Mouse (Mus musculus): ENCODE measurements around the gene Plekha6. TPM values are rescaled to one million over a fixed set of nuclear protein-coding genes. Genes with fewer than 3 reads are reported as not detected.

The Plekha6 gene
- total RNA-seq, 1 experiment from 2014 or later: 3.5 TPM

GRCm38 (mm10) chr1:133178732-133179440 is 14.9 kb downstream of the Plekha6 start:
- no peak for ATAC-seq (ENCODE audit: extremely low read depth, insufficient number of reproducible peaks, low FRiP score, poor library complexity, severe bottlenecking)

DNA sequence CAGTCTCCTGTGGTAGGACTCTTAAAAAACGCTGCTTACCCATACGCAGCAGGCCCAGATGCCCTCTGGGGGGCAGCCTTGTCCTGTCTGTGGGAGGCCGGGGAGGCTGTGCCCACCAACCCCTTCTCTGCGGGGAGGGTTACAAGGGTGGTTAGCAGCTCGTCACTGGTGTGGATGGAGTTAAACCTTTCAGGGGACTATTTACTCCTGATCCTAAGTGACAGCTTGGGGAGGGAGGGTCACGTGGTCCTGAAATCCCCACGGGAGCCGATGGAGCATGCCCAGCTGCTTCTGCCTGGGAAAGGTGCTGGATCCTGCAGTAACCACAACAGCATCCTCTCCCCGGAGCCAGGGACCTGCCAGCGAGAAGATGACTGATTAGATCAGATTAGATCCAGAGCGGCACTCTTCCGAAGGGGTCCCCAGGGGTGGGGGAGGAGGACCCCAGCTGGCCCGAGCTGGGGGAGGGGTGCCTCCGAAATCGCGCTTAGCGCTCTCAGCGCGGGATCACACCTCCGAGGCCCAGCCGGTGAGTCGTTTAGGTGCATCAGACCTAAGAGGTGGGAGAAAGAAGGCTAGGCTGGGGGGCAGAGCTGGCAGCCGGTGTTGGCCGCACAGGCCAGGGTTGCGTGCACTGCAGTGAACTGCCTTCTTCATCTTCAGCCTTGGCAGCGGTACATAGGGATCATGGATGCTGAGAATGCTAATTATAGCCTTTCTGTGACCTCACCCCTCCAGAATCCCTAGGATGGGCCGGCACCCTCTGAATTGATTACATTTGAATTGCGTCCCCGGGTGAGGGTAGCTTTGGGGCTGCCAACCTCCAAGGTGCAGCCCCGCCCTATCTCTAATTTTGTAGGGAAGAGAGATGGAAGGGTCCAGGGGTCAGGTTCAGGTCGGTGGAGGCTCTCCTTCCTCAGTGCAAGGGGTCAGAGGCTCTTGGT is 17.3 kb downstream of the Plekha6 start:
- no peak for ATAC-seq (ENCODE audit: extremely low read depth, insufficient number of reproducible peaks, low FRiP score, poor library complexity, severe bottlenecking)

DNA sequence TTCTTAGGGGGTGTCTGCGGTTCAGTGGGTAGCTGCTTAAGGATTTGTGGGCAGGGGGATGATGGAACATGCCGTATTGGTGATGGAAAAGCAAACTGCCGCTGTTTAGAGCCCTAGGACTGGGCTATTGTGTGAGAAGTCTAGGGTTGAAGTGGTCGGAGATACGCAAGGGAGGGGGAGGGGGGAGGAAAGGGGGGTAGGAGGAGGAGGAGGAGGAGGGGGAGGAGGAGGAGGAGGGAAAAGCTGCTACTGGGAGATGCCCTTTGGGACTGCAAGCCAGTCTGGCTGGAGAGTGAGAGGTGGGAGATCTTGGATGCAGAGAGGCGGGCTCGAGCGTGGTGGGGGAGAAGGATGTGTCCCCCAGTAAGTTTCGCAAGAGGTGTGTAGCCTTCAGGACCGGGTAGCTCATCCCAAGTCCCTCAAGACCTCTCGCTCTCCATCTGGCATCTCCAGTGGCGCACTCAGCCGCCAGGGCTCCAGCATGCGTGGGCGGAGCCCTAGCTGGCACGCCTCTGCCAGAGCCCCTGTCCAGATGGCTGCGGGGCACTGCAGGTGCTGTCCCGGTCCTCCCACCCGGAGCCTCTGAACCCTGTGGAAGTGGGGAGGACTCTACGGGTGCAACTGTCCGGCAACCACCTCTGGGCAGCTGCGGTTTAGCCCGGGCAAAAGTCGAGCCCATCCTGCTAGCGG is 18.2 kb downstream of the Plekha6 start:
- ATAC-seq (ENCODE audit: extremely low read depth, insufficient number of reproducible peaks, low FRiP score, poor library complexity, severe bottlenecking): no peak

DNA sequence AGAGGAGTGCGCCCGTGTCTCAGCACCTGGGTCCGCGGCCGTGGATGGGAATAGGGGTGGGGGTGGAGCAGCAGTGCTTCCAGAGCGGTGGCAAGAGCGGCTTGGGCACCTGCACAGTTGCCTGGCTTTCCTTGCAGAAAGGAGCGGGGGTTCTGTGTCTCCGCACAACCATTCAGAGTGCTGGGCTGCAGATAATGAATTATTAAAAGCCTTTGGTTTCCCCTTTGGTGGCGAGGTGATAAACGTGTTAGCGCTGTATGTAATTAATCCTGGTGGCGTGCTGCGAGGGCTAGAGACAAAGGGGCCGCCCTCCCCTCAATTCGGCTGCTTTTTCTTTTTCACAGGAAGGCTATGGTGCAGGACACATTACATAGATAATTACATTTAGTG is 18.7 kb downstream of the Plekha6 start:
- no peak for ATAC-seq (ENCODE audit: extremely low read depth, insufficient number of reproducible peaks, low FRiP score, poor library complexity, severe bottlenecking)

DNA sequence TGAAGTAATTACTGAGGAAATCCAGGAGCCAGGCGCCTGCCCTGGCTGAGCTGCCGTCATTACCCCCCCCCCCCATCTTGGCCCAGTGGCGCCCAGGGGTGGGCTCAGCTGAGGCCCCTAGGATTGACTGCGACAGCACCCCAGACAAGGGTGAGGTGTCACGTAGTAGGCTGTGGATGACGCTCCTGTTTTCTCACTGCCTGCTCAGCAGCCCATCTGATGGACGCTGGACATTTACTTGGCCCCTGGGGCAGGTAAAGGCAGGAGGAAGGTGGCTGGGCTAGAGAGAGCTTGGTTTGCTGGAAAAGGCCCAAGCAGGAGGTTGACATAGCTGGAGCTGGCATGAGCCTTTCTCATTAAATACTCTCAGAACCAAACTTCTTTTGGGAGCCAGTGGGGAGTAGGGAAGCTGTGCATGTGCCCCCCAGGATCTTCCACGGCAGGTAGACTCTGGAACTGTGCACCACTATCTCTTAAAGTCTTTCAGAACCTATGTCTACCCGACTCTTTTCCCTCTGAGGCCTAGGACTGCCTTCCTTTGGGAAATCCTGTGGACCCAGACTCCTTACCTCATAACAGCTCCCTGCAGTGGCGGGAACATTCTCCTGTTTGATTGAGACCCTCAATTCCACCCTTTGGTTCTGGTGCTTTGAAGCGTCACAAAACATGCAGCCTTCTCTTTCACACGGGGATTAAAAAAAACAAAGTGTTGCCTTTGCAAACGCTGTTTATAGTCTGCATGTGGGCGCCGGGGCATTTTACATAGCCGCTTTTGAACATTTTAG is 19.3 kb downstream of the Plekha6 start:
- no peak for ATAC-seq (ENCODE audit: extremely low read depth, insufficient number of reproducible peaks, low FRiP score, poor library complexity, severe bottlenecking)

DNA sequence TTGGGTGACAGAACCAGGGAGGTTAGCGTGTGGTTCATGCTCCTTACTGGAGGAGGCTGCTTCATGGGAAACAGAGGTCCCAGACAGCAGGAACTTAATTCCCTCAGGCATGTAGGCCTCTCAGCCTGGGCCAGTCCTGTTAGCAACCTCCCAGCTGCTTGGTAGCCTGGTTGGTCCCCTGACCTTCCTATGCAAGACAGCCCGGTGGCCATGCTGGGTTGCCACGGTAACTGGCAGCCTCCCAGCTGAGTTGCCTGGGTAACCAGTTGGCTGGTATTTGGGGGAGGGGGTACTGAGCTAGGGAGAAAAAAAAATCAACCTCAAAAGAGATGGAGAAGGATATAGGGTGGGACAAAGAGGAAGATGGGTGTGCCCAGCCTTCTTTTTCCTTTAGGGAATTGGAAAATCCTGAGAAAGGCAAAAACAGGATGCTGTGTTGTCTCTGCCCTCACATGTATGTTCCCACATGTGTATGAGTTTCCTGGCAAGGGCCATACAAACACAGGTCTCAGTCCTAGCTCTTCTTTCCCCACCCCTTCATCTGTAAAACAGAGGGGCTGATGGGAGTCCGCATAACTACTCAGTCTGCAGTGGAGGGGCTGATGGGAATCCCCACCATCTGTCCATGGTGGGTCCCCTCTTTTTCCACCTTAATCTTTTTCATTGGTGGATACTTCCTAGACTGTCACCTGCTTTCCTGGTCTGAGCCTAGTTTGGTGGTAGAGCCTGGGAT is 24.1 kb downstream of the Plekha6 start:
- ATAC-seq (ENCODE audit: extremely low read depth, insufficient number of reproducible peaks, low FRiP score, poor library complexity, severe bottlenecking): no peak

DNA sequence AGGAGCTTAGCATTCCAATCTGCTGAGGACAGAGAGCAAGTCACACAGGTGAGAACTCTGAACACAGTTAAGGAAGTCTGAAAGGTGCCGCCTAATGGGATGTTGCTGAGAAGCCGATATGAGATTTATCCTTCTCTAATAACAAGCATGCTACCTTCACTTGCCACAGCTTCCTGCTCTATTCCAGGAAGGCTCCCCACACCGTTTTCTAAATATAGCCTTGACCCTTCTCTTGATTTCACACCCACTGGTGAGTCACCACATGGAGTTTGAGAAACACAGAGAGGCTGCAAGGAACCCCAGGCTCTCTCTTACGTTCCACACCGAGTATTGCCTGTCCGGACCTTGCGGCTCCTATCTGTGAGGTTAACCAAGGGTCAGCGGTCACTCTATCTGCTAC is 24.7 kb downstream of the Plekha6 start:
- no peak for ATAC-seq (ENCODE audit: extremely low read depth, insufficient number of reproducible peaks, low FRiP score, poor library complexity, severe bottlenecking)

GRCm38 (mm10) chr1:133189471-133189870 is 25.5 kb downstream of the Plekha6 start:
- ATAC-seq (ENCODE audit: extremely low read depth, insufficient number of reproducible peaks, low FRiP score, poor library complexity, severe bottlenecking): no peak

DNA sequence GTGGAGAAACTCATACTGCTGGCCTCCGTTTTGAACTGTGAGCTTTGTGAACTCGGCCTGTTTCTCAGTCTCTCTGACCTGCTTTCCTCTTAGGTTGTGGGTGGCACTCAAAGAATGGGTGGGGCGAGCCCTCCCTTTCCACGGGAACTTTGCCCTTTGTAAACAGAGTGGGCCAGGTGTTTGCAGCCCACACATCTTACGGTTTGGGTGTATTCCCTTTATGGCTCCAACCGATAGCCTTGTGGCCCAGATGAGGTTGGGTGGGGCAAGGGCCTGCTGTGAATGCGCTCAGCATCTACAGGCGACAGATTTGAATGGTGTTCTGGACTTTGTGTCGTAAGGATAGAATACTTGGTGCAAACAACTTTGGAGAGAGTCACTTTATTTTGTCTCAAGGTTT is 26.5 kb downstream of the Plekha6 start:
- ATAC-seq (ENCODE audit: extremely low read depth, insufficient number of reproducible peaks, low FRiP score, poor library complexity, severe bottlenecking): no peak

GRCm38 (mm10) chr1:133196181-133196580 is 32.2 kb downstream of the Plekha6 start:
- no peak for ATAC-seq (ENCODE audit: extremely low read depth, insufficient number of reproducible peaks, low FRiP score, poor library complexity, severe bottlenecking)

DNA sequence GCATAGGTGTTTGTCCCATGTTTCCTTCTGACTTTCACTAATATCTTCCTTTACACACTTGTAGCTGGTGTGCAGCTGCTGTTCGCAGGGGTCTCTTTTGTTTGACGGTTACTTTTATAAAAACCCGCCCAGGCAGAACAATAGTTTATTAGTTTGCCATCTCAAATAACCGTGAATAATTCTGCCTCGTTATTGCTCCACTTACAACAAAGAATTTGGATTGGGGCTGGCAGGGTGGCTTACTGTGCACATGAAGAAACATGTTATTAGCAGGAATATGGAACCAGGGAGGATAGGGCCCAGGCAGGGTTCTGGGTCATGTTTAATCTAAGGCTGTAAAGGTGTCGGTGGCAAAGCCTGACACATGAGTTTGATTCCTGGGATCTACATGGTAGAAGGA is 33.3 kb downstream of the Plekha6 start:
- no peak for ATAC-seq (ENCODE audit: extremely low read depth, insufficient number of reproducible peaks, low FRiP score, poor library complexity, severe bottlenecking)

DNA sequence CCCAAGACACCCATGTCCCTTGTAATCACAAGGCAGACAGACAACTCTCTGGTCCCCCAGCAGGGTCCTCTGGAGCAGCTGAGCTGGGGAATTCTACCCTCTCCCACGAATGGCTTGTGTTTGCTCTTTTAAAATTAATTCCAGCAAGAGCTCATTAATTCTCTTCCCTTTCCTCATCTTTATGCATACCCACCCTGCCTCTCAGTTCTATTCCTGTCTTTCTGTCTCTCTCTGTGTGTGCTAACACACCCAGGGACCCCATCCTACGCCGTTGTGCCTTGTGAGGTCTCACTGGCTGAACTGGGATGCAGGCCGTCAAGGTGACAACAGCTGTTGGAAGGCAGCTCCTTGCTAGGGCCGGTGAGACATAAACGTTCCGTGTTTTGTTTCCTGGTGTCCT is 35.7 kb downstream of the Plekha6 start:
- no peak for ATAC-seq (ENCODE audit: extremely low read depth, insufficient number of reproducible peaks, low FRiP score, poor library complexity, severe bottlenecking)

DNA sequence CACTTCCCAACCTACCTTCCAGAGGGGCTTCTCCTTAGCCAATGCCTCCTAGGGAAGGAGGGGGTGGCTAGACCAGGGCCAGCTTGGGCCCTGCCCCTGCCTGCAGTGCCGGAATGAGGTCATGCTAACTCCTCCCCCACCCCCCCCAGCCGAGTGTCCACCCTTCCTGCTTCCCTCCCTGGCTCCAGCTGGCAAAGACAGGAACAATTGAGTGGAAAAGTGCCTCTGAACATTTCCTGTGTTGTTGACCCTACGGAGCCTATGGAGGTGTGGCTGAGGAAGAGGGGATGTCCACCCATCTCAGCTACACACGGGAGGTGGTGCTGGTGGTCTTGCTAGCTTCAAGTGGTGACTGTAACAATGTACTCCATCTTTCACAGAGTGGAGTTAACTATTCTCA is 37.5 kb downstream of the Plekha6 start:
- no peak for ATAC-seq (ENCODE audit: extremely low read depth, insufficient number of reproducible peaks, low FRiP score, poor library complexity, severe bottlenecking)

GRCm38 (mm10) chr1:133203701-133204100 is 39.7 kb downstream of the Plekha6 start:
- ATAC-seq (ENCODE audit: extremely low read depth, insufficient number of reproducible peaks, low FRiP score, poor library complexity, severe bottlenecking): no peak

- no peak for ATAC-seq (ENCODE audit: extremely low read depth, insufficient number of reproducible peaks, low FRiP score, poor library complexity, severe bottlenecking)
These were observed 40.4 kb downstream of the Plekha6 start for GRCm38 (mm10) chr1:133204341-133204849.

GRCm38 (mm10) chr1:133204985-133205384 is 41.0 kb downstream of the Plekha6 start:
- no peak for ATAC-seq (ENCODE audit: extremely low read depth, insufficient number of reproducible peaks, low FRiP score, poor library complexity, severe bottlenecking)

DNA sequence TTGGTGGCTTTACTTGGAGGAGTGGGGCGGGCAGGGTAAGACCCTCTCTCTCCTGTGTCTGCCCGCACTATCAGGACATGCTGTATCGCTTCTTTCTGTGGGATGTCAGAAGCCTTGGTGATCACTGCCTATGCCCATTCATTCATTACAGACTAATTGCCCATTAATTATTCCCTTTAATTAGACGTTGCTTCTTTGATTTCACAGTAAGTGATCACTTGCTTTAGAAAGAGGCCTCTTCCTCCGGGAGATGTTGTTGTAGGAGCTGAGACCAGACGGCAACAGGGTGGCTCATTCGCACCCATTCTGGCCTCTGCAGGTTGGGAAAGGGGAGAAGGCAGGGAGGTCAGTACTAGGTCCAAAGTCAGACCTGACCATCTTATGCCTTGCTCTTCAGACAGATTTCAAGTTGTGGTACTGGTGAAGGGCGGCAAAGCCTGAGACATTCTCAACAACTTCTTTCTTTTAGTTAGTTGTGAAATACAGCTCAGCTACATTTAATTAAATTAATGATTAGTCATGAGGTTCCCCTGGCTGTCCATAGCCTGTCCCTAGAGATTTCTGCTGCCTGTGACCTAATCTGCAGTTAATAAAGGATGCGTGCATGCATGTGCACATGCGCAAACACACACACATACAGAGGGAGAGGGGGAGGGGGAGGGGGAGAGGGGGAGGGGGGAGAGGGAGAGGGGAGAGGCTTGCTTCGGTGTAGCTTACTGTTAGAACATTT is 44.2 kb downstream of the Plekha6 start:
- no peak for ATAC-seq (ENCODE audit: extremely low read depth, insufficient number of reproducible peaks, low FRiP score, poor library complexity, severe bottlenecking)

All from neutrophil, adult 5-6 weeks (primary cell).